12 mouse cellular contexts compared by ENCODE assay signal in the genomic region with DNA sequence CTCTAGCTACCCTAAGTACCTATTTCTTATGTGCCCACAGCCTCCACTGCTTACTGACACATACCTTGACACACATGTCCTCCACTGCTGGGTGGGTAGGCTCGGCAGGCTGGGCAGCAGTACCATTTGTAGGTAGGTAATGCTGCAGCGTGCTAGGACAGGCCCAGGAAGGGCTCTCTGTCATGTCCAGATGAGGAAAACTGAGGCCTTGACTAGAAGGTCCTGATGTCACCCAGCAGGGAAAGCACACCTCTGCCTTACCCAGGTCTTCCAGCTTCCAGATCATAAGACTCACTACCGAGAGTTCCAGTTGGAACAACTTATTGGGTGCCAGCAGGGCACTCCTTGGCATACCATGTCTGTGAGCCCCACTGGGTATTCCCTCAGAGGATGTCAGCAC. TPM values are rescaled to one million over a fixed set of nuclear protein-coding genes. Genes with fewer than 3 reads are reported as not detected.
DNase-seq lines count a peak whose midpoint lies in the region; ATAC-seq and TF ChIP-seq lines count a peak whose summit lies in the region.
"Had no signal": no experiment of that assay in that cellular context is flagged by ENCODE, and none has a peak within 500 bp of the region (broad histone marks: within the 10 kb centered on the region; RNA-seq: fewer than 3 reads in every experiment).

No protein-coding gene starts in this region.

- no peak overlapping the region for H3K27ac ChIP-seq in hindbrain, postnatal 0 days
- no peak overlapping the region for H3K27ac ChIP-seq in hindbrain, embryonic 11.5 days (ENCODE audit: low read depth, low read length)
- H3K27ac ChIP-seq in left cerebral cortex, adult 2 months: no peak overlapping the region; the same call in 1 of the 2 replicates

- ATAC-seq in erythroblast, adult 5-6 weeks (replicated peaks; ENCODE audit: low FRiP score, poor library complexity, severe bottlenecking): no peak
- ATAC-seq in hindbrain, postnatal 0 days: no peak
- ATAC-seq in hindbrain, embryonic 11.5 days (ENCODE audit: low FRiP score): no peak

- intact Hi-C loops in left cerebral cortex, adult 2 months (cut with DNase I): no loop called here

- peaks cover 100% of the 10 kb centered on the region for H3K4me1 ChIP-seq in erythroblast, embryonic 14.5 days (ENCODE audit: control insufficient read depth)
- peaks cover 14% of the 10 kb centered on the region for H3K4me1 ChIP-seq in hindbrain, postnatal 0 days (ENCODE audit: insufficient read depth, low read length)
- H3K4me1 ChIP-seq in hindbrain, embryonic 11.5 days (replicated peaks; ENCODE audit: control insufficient read depth, insufficient read depth, low read length): peaks cover 10% of the 10 kb centered on the region

- H3K9ac ChIP-seq in hindbrain, postnatal 0 days (replicated peaks; ENCODE audit: low read length): 0 out of 2 replicates have a peak overlapping the region, but pooled peaks have one; percentile 18
- H3K9ac ChIP-seq in hindbrain, embryonic 11.5 days (ENCODE audit: low read depth, low read length): no peak overlapping the region; the same call in 1 of the 2 replicates

- H3K9me3 ChIP-seq in erythroblast, embryonic 14.5 days (ENCODE audit: control insufficient read depth, low read length): no peaks in the 10 kb centered on the region
- H3K9me3 ChIP-seq in hindbrain, postnatal 0 days (ENCODE audit: low read length): no peaks in the 10 kb centered on the region
- H3K9me3 ChIP-seq in hindbrain, embryonic 11.5 days (ENCODE audit: control insufficient read depth, low read length): no peaks in the 10 kb centered on the region

- DNase-seq in hindbrain, postnatal 0 days (ENCODE audit: low spot score): no peak
- DNase-seq in hindbrain, embryonic 11.5 days (ENCODE audit: low spot score): no peak
- DNase-seq in urinary bladder, postnatal 25 days (ENCODE audit: low spot score): peak; percentile 10
- DNase-seq in urinary bladder, adult 18-20 months (ENCODE audit: low spot score in 2 of 2): no peak
- DNase-seq in left cerebral cortex, adult 2 months (ENCODE audit: extremely low spot score in 1 of 2, low spot score in 2 of 2): no peak
- DNase-seq in adrenal gland, postnatal 10 days: no peak
- DNase-seq: adrenal gland, postnatal 14 days; cerebellum, adult 8-10 months; layer of hippocampus, adult 9-11 months; lung, postnatal 36 days had no signal

- no peak overlapping the region for H3K4me2 ChIP-seq in hindbrain, postnatal 0 days (ENCODE audit: low read depth, low read length)
- no peak overlapping the region for H3K4me2 ChIP-seq in hindbrain, embryonic 11.5 days (replicated peaks; ENCODE audit: low read depth, low read length)

- peaks cover 72% of the 10 kb centered on the region for H3K36me3 ChIP-seq in erythroblast, embryonic 14.5 days (ENCODE audit: control insufficient read depth)
- peaks cover 21% of the 10 kb centered on the region; the same call in 1 of the 2 replicates for H3K36me3 ChIP-seq in hindbrain, postnatal 0 days (ENCODE audit: insufficient read depth, low read length)
- H3K36me3 ChIP-seq in hindbrain, embryonic 11.5 days (ENCODE audit: control insufficient read depth, insufficient read depth, low read length): no peaks in the 10 kb centered on the region

- TF ChIP-seq CTCF in hindbrain, postnatal 0 days (IDR thresholded peaks at IDR 0.05; ENCODE audit: low read depth): no peak
- TF ChIP-seq CTCF in left cerebral cortex, adult 2 months (IDR thresholded peaks at IDR 0.05): no peak

- H3K27me3 ChIP-seq in erythroblast, embryonic 14.5 days (ENCODE audit: control insufficient read depth): no peaks in the 10 kb centered on the region
- H3K27me3 ChIP-seq in hindbrain, postnatal 0 days (ENCODE audit: insufficient read depth, low read length): no peaks in the 10 kb centered on the region
- H3K27me3 ChIP-seq in hindbrain, embryonic 11.5 days (ENCODE audit: control insufficient read depth, insufficient read depth, low read length): no peaks in the 10 kb centered on the region

- 86% methylated on average over 3 of the region's 3 CpGs for WGBS in hindbrain, postnatal 0 days
- WGBS in hindbrain, embryonic 11.5 days: 91% methylated on average over 3 of the region's 3 CpGs

- peak overlapping the region; percentile 54 for H3K4me3 ChIP-seq in erythroblast, embryonic 14.5 days (replicated peaks)
- H3K4me3 ChIP-seq in hindbrain, postnatal 0 days (ENCODE audit: low read length): no peak overlapping the region
- no peak overlapping the region for H3K4me3 ChIP-seq in hindbrain, embryonic 11.5 days (ENCODE audit: low read depth, low read length)
- H3K4me3 ChIP-seq in left cerebral cortex, adult 2 months: no peak overlapping the region

RNA-seq across cellular contexts. Expression of a gene that starts 7.5 kb away (rescaled TPM):
- 47.3 and 55.9 TPM in 2 replicates for polyA plus RNA-seq in erythroblast, embryonic 14.5 days (2012)
- 60.2 and 77.4 TPM in 2 replicates for total RNA-seq in erythroblast, adult 5-6 weeks (2015; ENCODE audit: low replicate concordance)
- 15.3 and 26.6 TPM in 2 replicates for total RNA-seq in erythroblast, adult 5-6 weeks (2017; ENCODE audit: low replicate concordance)
- total RNA-seq in hindbrain, postnatal 0 days (2014; rRNA removed): 153 and 155 TPM in 2 replicates
- 28.2 and 30.6 TPM in 2 replicates for polyA plus RNA-seq in hindbrain, postnatal 0 days (2015; fragmentation: Nextera tagmentation; extraction: Ambion mirVana)
- 25.4 and 39.0 TPM in 2 replicates for polyA plus RNA-seq in hindbrain, embryonic 11.5 days (2014; fragmentation: Nextera tagmentation; extraction: Ambion mirVana)
- total RNA-seq in left cerebral cortex, adult 2 months (2021): 100 to 1,000 TPM; 215 to 228 TPM
- 100 to 1,000 TPM in 1 of 2 experiments, 10 to 100 TPM in 1; 92.7 to 116 TPM for total RNA-seq in adrenal gland, postnatal 10 days (2021)

RNA-seq across cellular contexts. Expression of a gene that starts 22.8 kb away (rescaled TPM):
- polyA plus RNA-seq in erythroblast, embryonic 14.5 days (2012): 1.2 TPM in 2 replicates
- total RNA-seq in erythroblast, adult 5-6 weeks (2015; ENCODE audit: low replicate concordance): 1.9 and 2.9 TPM in 2 replicates
- total RNA-seq in erythroblast, adult 5-6 weeks (2017; ENCODE audit: low replicate concordance): 0.98 TPM in 1 of 2 replicates, not detected in the other
- total RNA-seq in hindbrain, postnatal 0 days (2014; rRNA removed): 534 and 592 TPM in 2 replicates
- polyA plus RNA-seq in hindbrain, postnatal 0 days (2015; fragmentation: Nextera tagmentation; extraction: Ambion mirVana): 469 and 484 TPM in 2 replicates
- 335 and 344 TPM in 2 replicates for polyA plus RNA-seq in hindbrain, embryonic 11.5 days (2014; fragmentation: Nextera tagmentation; extraction: Ambion mirVana)
- total RNA-seq in left cerebral cortex, adult 2 months (2021): 10 to 100 TPM; 27.9 to 34.2 TPM
- 10 to 100 TPM; 38.1 to 39.7 TPM for total RNA-seq in adrenal gland, postnatal 10 days (2021)

RNA-seq across cellular contexts. Expression of a gene that starts 24.4 kb away (rescaled TPM):
- 3.2 and 3.6 TPM in 2 replicates for polyA plus RNA-seq in erythroblast, embryonic 14.5 days (2012)
- 3.3 and 3.6 TPM in 2 replicates for total RNA-seq in erythroblast, adult 5-6 weeks (2015; ENCODE audit: low replicate concordance)
- 2.4 and 2.6 TPM in 2 replicates for total RNA-seq in erythroblast, adult 5-6 weeks (2017; ENCODE audit: low replicate concordance)
- 19.0 and 20.8 TPM in 2 replicates for total RNA-seq in hindbrain, postnatal 0 days (2014; rRNA removed)
- polyA plus RNA-seq in hindbrain, postnatal 0 days (2015; fragmentation: Nextera tagmentation; extraction: Ambion mirVana): 3.0 and 3.7 TPM in 2 replicates
- 12.8 and 14.2 TPM in 2 replicates for polyA plus RNA-seq in hindbrain, embryonic 11.5 days (2014; fragmentation: Nextera tagmentation; extraction: Ambion mirVana)
- 10 to 100 TPM; 61.5 to 68.2 TPM for total RNA-seq in left cerebral cortex, adult 2 months (2021)
- 10 to 100 TPM; 33.0 to 42.3 TPM for total RNA-seq in adrenal gland, postnatal 10 days (2021)

RNA-seq across cellular contexts. Expression of a gene that starts 26.2 kb away (rescaled TPM):
- polyA plus RNA-seq in erythroblast, embryonic 14.5 days (2012): not detected in 2 replicates
- not detected in 2 replicates for total RNA-seq in erythroblast, adult 5-6 weeks (2015; ENCODE audit: low replicate concordance)
- total RNA-seq in erythroblast, adult 5-6 weeks (2017; ENCODE audit: low replicate concordance): not detected in 2 replicates
- total RNA-seq in hindbrain, postnatal 0 days (2014; rRNA removed): 0.93 and 1.4 TPM in 2 replicates
- polyA plus RNA-seq in hindbrain, postnatal 0 days (2015; fragmentation: Nextera tagmentation; extraction: Ambion mirVana): 3.1 and 3.6 TPM in 2 replicates
- polyA plus RNA-seq in hindbrain, embryonic 11.5 days (2014; fragmentation: Nextera tagmentation; extraction: Ambion mirVana): 0.86 and 1.3 TPM in 2 replicates
- total RNA-seq in left cerebral cortex, adult 2 months (2021): under 1 TPM in 1 of 2 experiments, not detected in 1; 0.27 TPM
- not detected for total RNA-seq in adrenal gland, postnatal 10 days (2021)
- total RNA-seq: adrenal gland, postnatal 14 days had no signal

RNA-seq across cellular contexts. Expression of a gene that starts 30.9 kb away (rescaled TPM):
- not detected in 2 replicates for polyA plus RNA-seq in erythroblast, embryonic 14.5 days (2012)
- total RNA-seq in erythroblast, adult 5-6 weeks (2015; ENCODE audit: low replicate concordance): not detected in 2 replicates
- total RNA-seq in erythroblast, adult 5-6 weeks (2017; ENCODE audit: low replicate concordance): not detected in 2 replicates
- 56.6 and 88.3 TPM in 2 replicates for total RNA-seq in hindbrain, postnatal 0 days (2014; rRNA removed)
- 104 and 106 TPM in 2 replicates for polyA plus RNA-seq in hindbrain, postnatal 0 days (2015; fragmentation: Nextera tagmentation; extraction: Ambion mirVana)
- polyA plus RNA-seq in hindbrain, embryonic 11.5 days (2014; fragmentation: Nextera tagmentation; extraction: Ambion mirVana): 9.9 and 10.6 TPM in 2 replicates
- 10 to 100 TPM; 51.8 to 59.3 TPM for total RNA-seq in left cerebral cortex, adult 2 months (2021)
- 1 to 10 TPM; 1.1 to 2.2 TPM for total RNA-seq in adrenal gland, postnatal 10 days (2021)

Comparison
In these comparisons a context has a peak if more than half of its experiments do, and no peak if none do; other contexts are left out.
1. RNA of a gene that starts 22.8 kb away (total RNA-seq): 534 to 592 TPM in hindbrain, postnatal 0 days; 38.1 to 39.7 TPM in adrenal gland, postnatal 10 days, 27.9 to 34.2 TPM in left cerebral cortex, adult 2 months and 0.98 to 2.9 TPM in erythroblast, adult 5-6 weeks; every median in the first group is over 10 times any median in the second.